Mouse (Mus musculus) ZHBTc4 (cell line): ENCODE results near the gene Hagh.

Experiments used
- DNase-seq: peaks from one replicate; pipeline ENCODE4 v3.0.0-alpha.2; 2011; ENCODE audit warnings: low read depth, low spot score

The Hagh gene

DNA sequence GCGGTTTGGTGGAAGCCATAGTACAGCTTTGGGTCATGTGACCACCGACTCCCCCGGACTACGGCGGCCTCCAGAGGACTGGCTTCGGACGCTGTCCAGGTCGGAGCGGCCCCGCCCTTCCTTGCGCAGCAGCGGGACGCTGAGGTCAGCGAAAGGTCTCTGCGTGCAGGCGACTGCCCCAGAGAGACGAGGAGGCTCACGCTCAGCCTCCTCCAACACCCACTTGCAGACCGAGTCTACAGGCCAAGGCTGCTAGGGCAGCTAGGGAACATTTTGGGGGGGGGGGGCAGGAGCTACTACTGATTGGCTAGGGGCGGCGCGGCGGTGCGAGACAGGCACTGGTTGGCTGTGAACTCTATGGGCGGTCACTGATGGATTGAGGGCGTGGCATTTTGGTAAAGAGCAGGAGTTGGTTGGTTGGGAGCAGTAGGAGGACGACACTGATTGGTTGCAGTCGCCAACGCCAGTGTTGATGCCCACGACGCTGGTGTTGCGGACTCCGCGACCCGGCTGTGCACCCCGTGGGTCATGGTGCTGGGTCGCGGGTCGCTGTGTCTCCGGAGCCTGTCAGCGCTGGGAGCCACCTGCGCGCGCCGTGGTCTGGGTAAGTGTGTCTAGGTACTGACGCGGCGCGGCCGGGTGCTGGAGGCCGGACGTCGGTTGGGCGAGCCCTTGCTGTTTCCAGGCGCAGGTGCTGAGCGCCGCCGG, 10.3 kb downstream of the Hagh start, which contains the start of gene Fahd1:
Gene Fahd1 (minus strand): TSS at position 300 of the 708 bp plus-strand sequence.
- peak; percentile 99 for DNase-seq

DNA sequence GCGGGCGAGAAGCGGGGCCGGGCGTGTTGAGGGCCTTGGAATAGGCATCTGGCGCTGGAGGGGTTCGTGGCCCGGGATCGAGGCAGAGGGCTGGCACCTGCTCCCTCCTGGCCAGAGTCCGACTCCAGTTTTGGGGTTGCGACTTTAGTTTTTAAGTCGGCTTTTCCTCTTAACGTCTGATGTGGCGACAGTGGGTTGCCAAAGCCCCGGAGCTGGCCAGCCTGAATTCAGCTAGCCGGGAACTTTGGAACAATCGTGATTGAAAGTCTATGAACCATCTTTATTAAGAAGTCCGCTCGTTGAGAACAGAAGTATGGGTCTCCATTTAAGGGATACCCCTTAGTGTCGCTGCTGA, 10.8 kb downstream of the Hagh start:
- DNase-seq: no peak

DNA sequence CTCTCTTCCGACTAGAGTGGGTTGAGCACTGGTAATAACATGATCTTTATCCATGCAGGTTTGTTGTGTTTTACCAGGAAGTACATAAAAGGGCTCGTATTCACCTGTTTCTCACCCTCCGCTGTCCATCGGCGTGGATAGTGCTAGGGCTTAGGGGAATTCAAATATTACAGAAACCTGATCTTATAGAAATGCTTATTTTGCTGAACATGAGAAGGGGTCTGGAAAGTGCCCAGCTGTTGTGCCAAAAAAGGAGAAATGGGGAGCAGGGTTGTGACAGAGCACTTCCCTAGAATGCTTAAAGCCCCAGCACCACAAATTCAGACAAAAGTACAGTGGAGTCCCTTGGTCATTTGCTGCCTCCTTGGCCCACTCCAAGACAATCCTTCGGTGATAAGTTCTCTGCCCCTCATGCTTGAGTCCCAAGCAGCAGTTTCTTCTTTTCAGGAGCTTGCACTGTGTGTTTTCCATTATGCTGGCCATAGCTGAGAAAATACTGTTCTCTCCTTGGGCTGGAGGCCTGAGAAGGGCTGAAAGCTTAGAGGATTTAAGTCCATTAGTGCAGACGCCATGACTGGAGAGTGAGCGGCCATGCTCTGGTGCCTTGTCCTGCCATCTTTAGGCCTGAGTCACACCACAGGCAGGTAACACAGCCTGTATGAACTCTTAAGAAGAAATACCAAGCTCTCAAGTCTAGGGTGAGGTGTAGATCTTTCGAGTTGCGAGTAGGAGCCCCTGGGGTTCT, 11.6 kb downstream of the Hagh start:
- no peak for DNase-seq

GRCm38 (mm10) chr17:24855838-24856464, 16.0 kb downstream of the Hagh start:
- DNase-seq: no peak

DNA sequence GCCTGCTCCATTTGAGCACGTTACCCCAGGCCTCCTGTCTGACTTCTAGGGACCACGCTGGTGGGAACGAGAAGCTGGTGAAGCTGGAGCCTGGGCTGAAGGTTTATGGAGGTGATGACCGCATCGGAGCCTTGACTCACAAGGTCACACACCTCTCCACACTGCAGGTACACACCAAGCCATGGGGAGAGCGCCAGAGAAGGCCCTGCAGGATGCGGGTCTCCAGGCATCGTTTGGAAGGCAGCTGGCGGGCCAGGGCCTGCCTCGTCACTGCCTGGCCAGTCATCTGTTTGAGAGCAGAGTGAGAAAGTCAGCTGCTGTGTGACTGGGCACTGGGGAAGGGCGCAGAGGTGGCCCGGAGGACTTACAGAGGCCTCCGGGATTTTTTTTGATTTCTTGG, 16.6 kb downstream of the Hagh start:
- no peak for DNase-seq

DNA sequence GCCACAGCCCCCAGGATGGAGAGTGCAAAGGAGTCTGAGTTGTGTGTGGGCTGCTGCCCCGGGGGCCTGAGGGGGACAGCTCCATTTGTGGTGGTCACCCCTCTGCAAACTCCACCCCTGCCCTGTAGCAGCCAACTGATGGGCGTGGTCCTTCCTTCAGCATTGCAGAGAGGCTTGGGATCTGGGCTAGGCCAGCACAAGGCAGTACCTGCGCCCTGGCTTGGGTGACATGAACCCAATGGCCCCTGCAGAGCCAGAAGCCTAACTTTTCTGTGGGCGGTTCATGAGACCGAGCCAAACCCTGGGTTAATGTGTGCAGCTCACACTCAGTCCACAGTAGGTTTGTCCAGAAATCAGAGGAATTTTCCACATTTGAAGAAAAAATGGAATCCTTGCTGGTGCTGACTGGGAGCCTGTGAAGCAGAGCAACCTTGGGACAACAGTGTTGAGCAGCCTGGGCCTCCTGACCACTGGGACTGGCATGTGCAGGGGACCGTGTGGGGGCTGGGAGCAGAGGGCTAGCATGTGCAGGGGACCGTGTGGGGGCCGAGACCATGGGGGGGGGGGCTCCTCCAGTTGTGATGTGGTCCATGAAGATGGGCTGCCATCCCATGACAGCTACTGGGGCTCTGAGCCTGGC, 18.0 kb downstream of the Hagh start:
- no peak for DNase-seq

GRCm38 (mm10) chr17:24858967-24859366, 19.0 kb downstream of the Hagh start:
- no peak for DNase-seq

DNA sequence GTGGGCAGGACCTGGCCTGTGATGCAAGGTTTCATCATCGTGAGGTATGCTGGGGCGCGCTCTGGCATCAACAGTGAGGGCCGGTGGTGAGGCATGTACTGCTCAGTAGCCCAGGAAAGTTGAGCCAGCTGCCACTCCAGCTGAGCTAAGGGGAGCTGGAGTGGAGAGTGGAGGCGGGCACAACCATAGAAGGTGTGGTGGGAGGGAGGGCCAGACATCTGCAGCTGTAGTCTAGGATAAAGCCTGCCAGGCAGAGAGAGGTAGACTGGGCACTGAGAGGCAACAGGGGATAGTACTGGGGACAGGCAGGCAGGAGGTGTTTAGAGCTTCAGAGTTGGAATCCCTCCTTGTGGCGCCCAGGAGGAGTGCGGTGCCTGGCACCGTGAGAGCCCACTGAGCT, 20.1 kb downstream of the Hagh start:
- no peak for DNase-seq

DNA sequence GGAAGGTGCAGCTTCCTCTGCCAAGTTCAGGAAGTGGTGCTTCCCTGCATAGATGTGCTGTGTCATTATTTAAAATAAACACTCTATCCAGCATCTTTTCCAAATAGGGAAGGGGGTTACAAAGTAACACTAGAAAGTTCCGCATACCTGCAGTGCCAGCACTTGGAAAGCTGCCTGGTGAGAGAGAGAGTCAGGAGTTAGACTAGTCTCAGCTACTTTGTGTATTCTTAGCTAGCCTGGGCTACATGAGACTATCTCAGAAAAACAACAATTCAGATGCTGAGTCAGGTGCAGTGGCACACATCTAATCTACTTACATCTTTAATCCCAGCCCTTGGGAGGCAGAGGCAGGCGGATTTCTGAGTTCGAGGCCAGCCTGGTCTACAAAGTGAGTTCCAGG, 21.8 kb downstream of the Hagh start:
- no peak for DNase-seq

GRCm38 (mm10) chr17:24865776-24866175, 25.8 kb downstream of the Hagh start, which contains the start of gene Igfals:
Gene Igfals, plus strand, starts transcription at chr17:24865997.
- no peak for DNase-seq

DNA sequence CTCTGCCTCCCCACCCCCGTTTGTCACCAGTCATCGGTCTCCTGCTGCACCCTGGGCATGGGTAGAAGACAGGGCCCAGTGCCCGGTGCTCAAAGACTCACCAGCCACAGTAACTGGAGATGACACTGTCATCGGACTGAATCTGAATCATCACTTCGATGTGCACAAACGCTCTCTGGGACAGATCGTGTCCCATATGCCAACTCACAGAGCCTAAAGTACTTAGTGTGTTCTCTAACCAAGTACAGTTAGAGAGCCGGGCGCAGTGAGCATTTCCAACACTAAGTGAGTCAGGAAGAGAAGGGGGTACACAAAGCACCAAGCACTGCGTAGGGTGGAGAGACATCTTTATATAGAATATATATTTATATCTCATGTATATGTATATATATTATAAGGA, 28.0 kb downstream of the Hagh start:
- no peak for DNase-seq

GRCm38 (mm10) chr17:24873695-24874404, 33.9 kb downstream of the Hagh start:
- DNase-seq: peak; percentile 77

DNA sequence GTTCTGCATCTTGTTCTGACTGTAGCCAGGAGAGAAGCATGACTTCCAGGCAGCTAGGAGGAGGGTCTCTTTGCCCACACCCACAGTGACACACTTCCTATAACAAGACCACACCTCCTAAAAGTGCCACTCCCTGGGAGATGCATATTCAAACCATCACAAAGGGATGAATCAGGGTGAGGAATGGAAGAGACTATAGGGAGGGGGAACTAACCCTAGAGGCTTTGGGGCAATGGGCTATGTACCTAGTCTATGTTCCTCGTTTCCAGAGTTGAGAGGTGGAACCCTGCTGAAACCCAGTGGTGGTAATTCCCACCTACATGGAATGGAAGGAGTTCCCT, 34.4 kb downstream of the Hagh start:
- peak; percentile 87 for DNase-seq

GRCm38 (mm10) chr17:24874989-24875388, 35.0 kb downstream of the Hagh start:
- no peak for DNase-seq

DNA sequence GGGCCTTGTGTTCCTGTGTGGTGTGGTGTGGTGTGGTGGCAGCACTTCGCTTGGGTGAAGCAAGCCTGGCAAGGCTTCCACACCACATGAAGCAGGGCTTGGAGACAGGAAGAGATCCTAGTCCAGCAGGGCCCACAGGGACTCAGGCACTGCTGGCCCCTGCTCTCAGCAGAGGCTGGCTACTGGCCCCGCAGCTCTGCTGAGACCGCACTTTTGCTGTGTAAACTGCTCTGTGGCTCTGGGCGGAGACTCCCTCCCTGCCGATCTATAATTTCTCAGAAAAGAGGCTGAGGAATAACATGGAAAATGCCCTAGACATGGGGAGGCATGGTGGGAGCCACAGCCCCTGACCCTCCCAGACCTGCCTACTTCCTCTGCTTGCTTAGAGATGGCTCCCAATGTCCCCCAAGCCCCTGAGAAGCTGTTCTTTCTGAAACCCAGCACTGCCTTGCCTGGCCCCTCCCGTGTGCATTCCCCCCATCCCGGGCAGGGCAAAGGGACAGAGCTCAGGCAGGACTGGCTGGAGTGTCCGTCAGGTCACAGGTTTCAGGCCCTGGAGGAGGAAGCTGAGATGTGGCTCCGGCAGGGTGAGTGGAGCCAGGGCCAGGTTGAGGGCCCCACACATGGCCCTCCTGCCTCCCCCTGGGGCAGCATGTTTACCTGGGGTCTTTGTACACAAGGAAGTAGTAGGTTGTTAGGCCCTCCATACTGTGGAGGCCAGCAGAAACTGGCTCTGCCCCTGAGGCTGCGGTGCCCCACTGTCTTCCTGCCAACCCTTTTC, 37.6 kb downstream of the Hagh start:
- DNase-seq: no peak

DNA sequence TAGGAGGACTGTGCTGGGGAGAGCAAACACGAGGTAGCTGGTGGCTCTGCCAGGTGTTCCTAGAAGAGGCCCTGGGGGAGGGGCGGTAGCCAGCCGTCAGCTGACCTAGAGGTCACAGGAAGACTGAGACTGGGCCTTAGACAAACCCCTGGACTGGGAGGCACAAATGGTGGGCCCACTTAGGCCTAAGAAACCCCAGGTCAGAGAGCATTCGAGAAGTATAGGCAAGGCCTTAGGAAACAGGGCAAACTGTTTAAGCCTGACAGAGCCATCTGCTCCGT, 38.1 kb downstream of the Hagh start:
- peak; percentile 62 for DNase-seq

DNA sequence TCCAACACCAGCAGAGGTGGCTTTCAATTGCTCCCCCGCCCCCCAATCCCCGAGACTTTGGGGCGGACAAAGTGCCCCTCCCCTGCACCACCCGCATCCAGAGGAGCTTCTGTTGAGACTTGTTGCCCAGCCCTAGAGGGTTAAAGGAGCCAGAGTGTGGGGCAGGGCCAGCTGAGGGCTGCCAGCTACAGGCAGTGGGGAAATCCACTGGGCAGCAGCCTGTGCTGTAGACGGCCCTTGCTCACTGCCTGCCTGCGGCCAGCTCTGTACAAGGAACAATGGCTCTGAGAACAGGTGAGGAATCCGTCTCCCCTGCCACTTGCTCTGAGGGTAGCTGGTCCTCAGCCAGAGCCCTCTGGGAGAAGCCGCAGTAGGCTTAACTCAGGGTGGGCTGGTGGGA, 38.6 kb downstream of the Hagh start:
- peak; percentile 31 for DNase-seq

DNA sequence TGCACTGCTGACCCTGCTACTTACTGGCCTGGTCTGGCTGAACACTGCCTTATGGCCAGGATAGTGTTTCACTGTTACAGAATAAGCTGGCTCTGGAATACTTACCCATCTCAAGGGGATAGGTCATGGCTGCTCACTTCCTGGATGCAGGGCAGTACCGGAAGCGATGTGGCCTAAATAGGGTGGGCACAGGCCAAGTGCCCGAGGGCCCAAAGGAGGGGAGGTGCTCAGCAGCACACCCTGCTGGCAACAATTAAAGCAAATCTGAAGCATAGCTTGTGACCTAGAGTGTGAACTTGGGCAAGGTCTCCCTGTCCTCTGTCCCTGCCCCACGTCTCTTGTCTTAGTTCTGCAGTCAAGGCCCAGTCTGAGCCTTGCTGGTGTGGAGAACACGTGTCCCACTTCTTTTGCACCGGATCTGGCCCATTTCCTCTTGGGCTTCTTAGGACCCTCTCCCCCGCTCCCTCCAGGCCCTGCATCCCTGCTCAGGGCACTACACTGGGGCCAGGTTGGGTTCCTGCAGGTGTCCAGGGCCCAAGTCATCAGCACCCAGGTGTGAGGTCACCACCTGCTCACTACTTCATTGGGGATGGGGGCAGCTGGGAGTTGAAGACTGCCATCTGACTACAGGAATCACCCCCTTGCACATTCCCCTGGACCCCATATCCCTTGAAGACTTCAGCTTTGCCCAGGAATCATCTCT, 41.9 kb downstream of the Hagh start:
- DNase-seq: peak; percentile 86

GRCm38 (mm10) chr17:24884391-24884790, 44.4 kb downstream of the Hagh start:
- DNase-seq: no peak

- DNase-seq: peak; percentile 14
Measured at GRCm38 (mm10) chr17:24885356-24886133, 45.6 kb downstream of the Hagh start.
